Mouse (Mus musculus) C2C12 (cell line): ENCODE measurements around the gene Nol9. TPM values are rescaled to one million over a fixed set of nuclear protein-coding genes. Genes with fewer than 3 reads are reported as not detected.

Experiments
- H3K27me3 ChIP-seq: one replicate; pipeline ENCODE4 v1.6.1; 2011; ENCODE audit not compliant: control insufficient read depth, insufficient read depth, insufficient read length
- H3K36me3 ChIP-seq: one replicate; pipeline ENCODE4 v1.6.1; 2011; ENCODE audit not compliant: control insufficient read depth, insufficient read depth
- H3K4me3 ChIP-seq: one replicate; pipeline ENCODE4 v1.5.1; 2011; ENCODE audit warnings: mild to moderate bottlenecking, control low read depth; ENCODE audit not compliant: poor library complexity, insufficient read depth, severe bottlenecking
- H3K79me2 ChIP-seq: one replicate; pipeline ENCODE4 v1.6.1; 2011; ENCODE audit not compliant: control insufficient read depth, insufficient read depth
- H3K79me3 ChIP-seq: one replicate; pipeline ENCODE4 v1.6.1; 2011; ENCODE audit warnings: low read depth, control low read depth
- H3ac ChIP-seq: one replicate; pipeline ENCODE3; 2011; ENCODE audit warnings: low read depth; ENCODE audit not compliant: control insufficient read depth, insufficient read length
- CEBPB ChIP-seq: IDR thresholded peaks from one replicate; pipeline ENCODE4 v1.6.1; 2011; ENCODE audit warnings: low read depth, mild to moderate bottlenecking, control low read depth, moderate library complexity
- CTCF ChIP-seq: IDR thresholded peaks from one replicate; pipeline ENCODE4 v1.5.1; 2011; ENCODE audit not compliant: control insufficient read depth, insufficient read depth, insufficient read length
- FOSL1 ChIP-seq: IDR thresholded peaks from one replicate; pipeline ENCODE4 v1.8.0; 2011; ENCODE audit warnings: mild to moderate bottlenecking, low read length; ENCODE audit not compliant: poor library complexity, insufficient read depth, severe bottlenecking
- MAX ChIP-seq: IDR thresholded peaks from one replicate; pipeline ENCODE4 v1.6.1; 2011; ENCODE audit warnings: mild to moderate bottlenecking, control low read depth
- MYOD1 ChIP-seq: IDR thresholded peaks from one replicate; pipeline ENCODE4 v1.6.1; 2011; ENCODE audit warnings: low read depth; ENCODE audit not compliant: control insufficient read depth, insufficient read length
- MYOG ChIP-seq: IDR thresholded peaks from one replicate; pipeline ENCODE4 v1.6.1; 2011; ENCODE audit not compliant: control insufficient read depth, insufficient read length; ENCODE audit errors: extremely low read depth
- USF1 ChIP-seq: IDR thresholded peaks from one replicate; pipeline ENCODE4 v1.6.1; 2011; ENCODE audit warnings: low read depth, mild to moderate bottlenecking, control low read depth, moderate library complexity
- polyA plus RNA-seq: library from polyadenylated mRNA; unstranded; fragments of >200 nt; fragmentation: generic; extraction: Trizol; gene quantifications from one replicate; pipeline ENCODE4 v1.2.1, GENCODE M21; 2012; ENCODE audit warnings: missing spikeins

The Nol9 gene
- polyA plus RNA-seq, 1 experiment, result 39.7 TPM

DNA sequence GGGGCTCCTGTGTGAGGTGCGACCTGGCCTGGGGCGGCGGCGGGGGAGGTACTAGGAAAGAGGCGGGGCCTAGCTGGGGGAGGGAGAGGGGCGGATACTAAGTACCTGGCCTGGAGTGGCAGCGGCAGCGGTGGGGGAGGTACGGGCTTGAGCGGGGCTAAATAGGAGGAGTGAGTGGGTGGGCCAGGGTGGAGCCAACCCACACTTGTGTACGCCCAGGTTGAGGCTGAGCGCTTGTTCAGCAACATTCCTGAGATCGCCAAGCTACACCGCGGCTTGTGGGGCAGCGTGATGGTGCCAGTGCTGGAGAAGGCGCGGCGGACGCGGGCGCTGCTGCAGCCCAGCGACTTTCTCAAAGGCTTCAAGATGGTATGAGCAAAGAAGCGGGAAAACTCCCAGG is 68.4 kb downstream of the Nol9 start:
- H3K79me3 ChIP-seq, result no peaks in the 10 kb centered on the region
- H3ac ChIP-seq, result no peak overlapping the region
- peaks cover 43% of the 10 kb centered on the region for H3K36me3 ChIP-seq
- TF ChIP-seq FOSL1 (no peak), MYOD1 (no peak), MAX (no peak), MYOG (no peak), CEBPB (no peak), USF1 (no peak), CTCF (no peak)
- H3K79me2 ChIP-seq, result no peaks in the 10 kb centered on the region
- H3K4me3 ChIP-seq, result no peak overlapping the region
- no peaks in the 10 kb centered on the region for H3K27me3 ChIP-seq

DNA sequence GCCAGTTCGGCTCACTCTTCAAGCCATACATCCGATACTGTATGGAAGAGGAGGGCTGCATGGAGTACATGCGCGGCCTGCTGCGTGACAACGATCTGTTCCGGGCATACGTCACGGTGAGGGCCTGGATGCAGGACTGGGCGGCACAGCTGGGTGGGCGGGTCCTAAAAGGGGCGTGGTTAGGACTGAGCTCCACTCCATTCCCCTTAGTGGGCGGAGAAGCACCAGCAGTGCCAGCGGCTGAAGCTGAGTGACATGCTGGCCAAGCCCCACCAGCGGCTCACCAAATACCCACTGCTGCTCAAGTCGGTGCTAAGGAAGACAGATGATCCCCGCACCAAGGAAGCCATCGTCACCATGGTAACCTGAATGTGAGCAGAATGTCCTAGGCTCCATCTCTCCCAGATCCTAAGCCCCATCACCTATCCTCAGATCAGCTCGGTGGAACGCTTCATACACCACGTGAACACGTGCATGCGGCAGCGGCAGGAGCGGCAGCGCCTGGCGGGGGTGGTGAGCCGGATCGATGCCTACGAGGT is 68.9 kb downstream of the Nol9 start:
- Histone ChIP-seq H3ac (no peak overlapping the region), H3K36me3 (peaks cover 46% of the 10 kb centered on the region), H3K27me3 (no peaks in the 10 kb centered on the region), H3K79me2 (no peaks in the 10 kb centered on the region), H3K4me3 (no peak overlapping the region), H3K79me3 (no peaks in the 10 kb centered on the region)
- TF ChIP-seq CTCF, result no peak
- no peak for TF ChIP-seq MYOG
- TF ChIP-seq CEBPB, result no peak
- no peak for TF ChIP-seq FOSL1
- no peak for TF ChIP-seq MAX
- no peak for TF ChIP-seq USF1
- no peak for TF ChIP-seq MYOD1

DNA sequence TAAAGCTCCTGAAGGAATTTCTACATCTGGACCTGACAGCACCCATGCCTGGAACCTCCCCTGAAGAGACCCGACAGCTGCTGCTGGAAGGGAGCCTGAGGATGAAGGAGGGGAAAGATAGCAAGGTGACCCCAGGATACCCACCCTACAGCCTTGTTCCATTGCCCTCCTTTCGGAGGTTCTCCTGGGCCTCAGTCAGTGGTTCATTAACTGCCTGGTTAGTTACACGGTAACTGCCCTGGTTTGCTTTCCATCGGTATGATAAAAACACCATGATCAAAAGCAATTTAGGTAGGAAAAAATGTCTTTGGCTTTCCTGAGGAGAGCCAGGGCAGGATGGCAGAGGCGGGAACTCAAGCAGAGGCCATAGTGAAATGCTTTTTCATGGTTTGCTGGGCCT is 69.6 kb downstream of the Nol9 start:
- TF ChIP-seq CTCF (no peak), MYOG (no peak), FOSL1 (no peak), MYOD1 (no peak), USF1 (no peak), CEBPB (no peak), MAX (no peak)
- H3K27me3 ChIP-seq, result no peaks in the 10 kb centered on the region

DNA sequence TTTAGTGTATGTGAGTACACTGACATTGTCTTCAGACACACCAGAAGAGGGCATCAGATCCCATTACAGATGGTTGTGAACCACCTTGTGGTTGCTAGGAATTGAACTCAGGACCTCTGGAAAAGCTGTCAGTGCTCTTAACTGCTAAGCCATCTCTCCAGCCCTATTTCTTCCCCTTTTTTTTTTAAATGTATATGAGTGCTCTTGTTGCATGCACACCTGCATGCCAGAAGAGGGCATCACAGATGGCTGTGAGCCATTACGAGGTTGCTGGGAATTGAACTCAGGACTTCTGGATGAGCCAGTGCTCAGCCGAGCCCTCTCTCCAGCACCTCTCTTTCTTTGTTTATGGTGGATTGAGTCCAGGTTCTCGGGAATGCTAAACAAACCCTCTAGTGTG is 70.4 kb downstream of the Nol9 start:
- Histone ChIP-seq H3K4me3 (no peak overlapping the region), H3ac (no peak overlapping the region), H3K27me3 (no peaks in the 10 kb centered on the region), H3K79me2 (no peaks in the 10 kb centered on the region), H3K36me3 (peaks cover 41% of the 10 kb centered on the region), H3K79me3 (no peaks in the 10 kb centered on the region)
- TF ChIP-seq FOSL1 (no peak), USF1 (no peak), MYOD1 (no peak), MAX (no peak), MYOG (no peak)

More for the DNA sequence above, 69.6 kb downstream of the Nol9 start:
- no peaks in the 10 kb centered on the region for H3K79me3 ChIP-seq
- no peak overlapping the region for H3K4me3 ChIP-seq
- H3K36me3 ChIP-seq, result peaks cover 43% of the 10 kb centered on the region
- no peak overlapping the region for H3ac ChIP-seq
- H3K79me2 ChIP-seq, result no peaks in the 10 kb centered on the region

DNA sequence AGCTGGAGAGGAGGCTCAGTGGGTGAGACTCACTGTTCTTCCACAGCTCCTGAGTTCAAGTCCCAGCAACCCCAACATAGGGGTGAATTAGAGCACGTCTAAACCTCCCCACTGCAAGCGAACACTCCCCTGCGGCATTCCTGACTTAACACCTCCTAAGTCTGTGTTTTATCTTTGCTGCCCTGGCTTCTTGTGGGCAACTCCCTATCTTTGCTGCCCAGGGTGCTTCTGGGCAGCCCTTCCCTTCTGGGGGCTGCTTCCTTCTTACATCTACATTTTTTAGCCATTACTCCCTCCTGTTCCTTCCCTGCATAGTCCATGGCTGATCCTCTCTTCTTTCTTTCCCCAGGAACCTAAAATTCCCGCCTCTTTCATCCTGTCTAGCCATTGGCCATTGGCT is 71.6 kb downstream of the Nol9 start:
- H3K79me3 ChIP-seq, result no peaks in the 10 kb centered on the region
- H3K4me3 ChIP-seq, result no peak overlapping the region
- H3K79me2 ChIP-seq, result no peaks in the 10 kb centered on the region
- no peaks in the 10 kb centered on the region for H3K27me3 ChIP-seq
- peaks cover 41% of the 10 kb centered on the region for H3K36me3 ChIP-seq
- TF ChIP-seq FOSL1 (no peak), CEBPB (no peak), MYOG (no peak), MYOD1 (no peak), CTCF (no peak), USF1 (no peak), MAX (no peak)
- H3ac ChIP-seq, result no peak overlapping the region

Other genes with a start within 250 kb of the Nol9 start
- 21.7 TPM for gene Camta1, start 177.4 kb upstream of the Nol9 start, polyA plus RNA-seq
- 61.5 TPM for gene Dnajc11, start 105.6 kb upstream of the Nol9 start, polyA plus RNA-seq
- 32.8 TPM for gene Thap3, start 50.3 kb upstream of the Nol9 start, polyA plus RNA-seq
- gene Phf13, start 43.1 kb upstream of the Nol9 start, polyA plus RNA-seq, result 18.8 TPM
- gene Klhl21, start 30.5 kb upstream of the Nol9 start, polyA plus RNA-seq, result 36.2 TPM
- gene Zbtb48, start 11.7 kb upstream of the Nol9 start, polyA plus RNA-seq, result 8.6 TPM
- gene Tas1r1, start 753 bp upstream of the Nol9 start, polyA plus RNA-seq, result 0.27 TPM
- gene Plekhg5, start 33.2 kb downstream of the Nol9 start, polyA plus RNA-seq, result 17.5 TPM
- gene Tnfrsf25, start 76.6 kb downstream of the Nol9 start, polyA plus RNA-seq, result 0.95 TPM
- gene Espn, start 113.0 kb downstream of the Nol9 start, polyA plus RNA-seq, result 0.97 TPM
- not detected for gene Hes2, start 119.5 kb downstream of the Nol9 start, polyA plus RNA-seq
- gene Acot7, start 138.8 kb downstream of the Nol9 start, polyA plus RNA-seq, result 344 TPM
- gene Gpr153, start 234.9 kb downstream of the Nol9 start, polyA plus RNA-seq, result 5.4 TPM